In genomic region chr7:126791851-126792720, GRCm38 (mm10) we compare ENCODE assay signal across 8 mouse cellular contexts. TPM values are rescaled to one million over a fixed set of nuclear protein-coding genes. Genes with fewer than 3 reads are reported as not detected.
DNase-seq lines count a peak whose midpoint lies in the region; ATAC-seq lines count a peak whose summit lies in the region.

Gene Ppp4c, minus strand, starts transcription at chr7:126792496.

- peaks cover 7% of the 10 kb centered on the region for H3K4me1 ChIP-seq in hindbrain, embryonic 11.5 days (replicated peaks; ENCODE audit: control insufficient read depth, insufficient read depth, low read length)

- peak within 1 kb of the TSS; percentile 80 for H3K4me2 ChIP-seq in hindbrain, embryonic 11.5 days (replicated peaks; ENCODE audit: low read depth, low read length)

- peak within 1 kb of the TSS; percentile 96 for H3K4me3 ChIP-seq in hindbrain, embryonic 11.5 days (ENCODE audit: low read depth, low read length)

- no peaks in the 10 kb centered on the region for H3K9me3 ChIP-seq in hindbrain, embryonic 11.5 days (ENCODE audit: control insufficient read depth, low read length)

- H3K27me3 ChIP-seq in hindbrain, embryonic 11.5 days (ENCODE audit: control insufficient read depth, insufficient read depth, low read length): no peaks in the 10 kb centered on the region

- peaks cover 11% of the 10 kb centered on the region; the same call in 1 of the 2 replicates for H3K36me3 ChIP-seq in hindbrain, embryonic 11.5 days (ENCODE audit: control insufficient read depth, insufficient read depth, low read length)

- H3K27ac ChIP-seq in hindbrain, embryonic 11.5 days (ENCODE audit: low read depth, low read length): peak within 1 kb of the TSS; percentile 96

- peak within 1 kb of the TSS; percentile 97 for H3K9ac ChIP-seq in hindbrain, embryonic 11.5 days (ENCODE audit: low read depth, low read length)

- ATAC-seq in hindbrain, embryonic 11.5 days (ENCODE audit: low FRiP score): peak; percentile 89

- WGBS in hindbrain, embryonic 11.5 days: under 1% methylated on average over 68 of the region's 83 CpGs

- peak; percentile 99 for DNase-seq in MN1 (ENCODE audit: low spot score)
- peak; percentile 94 for DNase-seq in cerebellum, adult 9-10 months
- peak; percentile 93 to 98 for DNase-seq in frontal cortex, adult 2 months (ENCODE audit: extremely low spot score in 1 of 2, low spot score in 1 of 2)
- peak; percentile 99 for DNase-seq in hindbrain, embryonic 11.5 days (ENCODE audit: low spot score)
- peak; percentile 96 for DNase-seq in layer of hippocampus, postnatal 10 days (ENCODE audit: low spot score in 2 of 2)
- peak; percentile 99 for DNase-seq in lung, postnatal 10 days
- DNase-seq in ovary, postnatal 36 days (ENCODE audit: low spot score): peak; percentile 95
- peak; percentile 96 for DNase-seq in thymus, postnatal 25 days

RNA-seq across cellular contexts. Expression of gene Ppp4c, which starts in this region (rescaled TPM):
- 84.5 and 85.1 TPM in 2 replicates for polyA plus RNA-seq in frontal cortex, adult 2 months (2012; rRNA removed)
- 313 and 330 TPM in 2 replicates for polyA plus RNA-seq in hindbrain, embryonic 11.5 days (2014; fragmentation: Nextera tagmentation; extraction: Ambion mirVana)
- total RNA-seq in layer of hippocampus, postnatal 10 days (2021): 10 to 100 TPM; 56.2 to 64.6 TPM

Comparison
In these comparisons a context has a peak if more than half of its experiments do, and no peak if none do; other contexts are left out.
1. Peak in every context shown above with its lines: DNase-seq, ATAC-seq, H3K4me3 ChIP-seq and H3K27ac ChIP-seq.